Mouse (Mus musculus) small intestine, adult 2 months (tissue): ENCODE results near the gene Cfap300. TPM values are rescaled to one million over a fixed set of nuclear protein-coding genes. Genes with fewer than 3 reads are reported as not detected.

ENCODE experiments used
- H3K27ac ChIP-seq: fragments of 200-500 bp; 2 replicates; pipeline ENCODE4 v1.5.1; 2012; ENCODE audit warnings: low read depth, low read length, control low read depth, inconsistent platforms; ENCODE audit not compliant: insufficient read depth
- H3K27me3 ChIP-seq: fragments of 200-500 bp; 2 replicates; pipeline ENCODE4 v1.6.1; 2012; ENCODE audit warnings: mild to moderate bottlenecking, moderate library complexity, low read length, inconsistent platforms; ENCODE audit not compliant: control insufficient read depth, insufficient read depth
- H3K36me3 ChIP-seq: fragments of 200-500 bp; 2 replicates; pipeline ENCODE4 v1.6.1; 2012; ENCODE audit warnings: mild to moderate bottlenecking, low read length, control low read depth, inconsistent platforms; ENCODE audit not compliant: control insufficient read depth, insufficient read depth
- H3K4me1 ChIP-seq: fragments of 200-500 bp; 2 replicates; pipeline ENCODE4 v1.6.1; 2012; ENCODE audit warnings: low read length, inconsistent platforms, mixed read lengths; ENCODE audit not compliant: control insufficient read depth, insufficient read depth, insufficient read length
- H3K4me3 ChIP-seq: fragments of 200-500 bp; 2 replicates; pipeline ENCODE4 v1.5.1; 2012; ENCODE audit warnings: low read depth, mild to moderate bottlenecking, control low read depth, inconsistent platforms, low read length, moderate library complexity
- CTCF ChIP-seq: fragments of 200-500 bp; IDR thresholded peaks from 2 replicates; pipeline ENCODE4 v1.5.1; 2012; ENCODE audit warnings: low read depth, mild to moderate bottlenecking, control low read depth, inconsistent platforms, low read length, moderate library complexity, mixed read lengths; ENCODE audit not compliant: insufficient replicate concordance, insufficient read length; ENCODE audit errors: extremely low read depth
- POLR2A ChIP-seq: fragments of 200-500 bp; IDR thresholded peaks from 2 replicates; pipeline ENCODE4 v1.6.1; 2012; ENCODE audit warnings: low read depth, mild to moderate bottlenecking, control low read depth, inconsistent platforms, low read length, moderate library complexity
- WGBS: fragments of 180-500 bp; shearing (Covaris S2); methylation state at CpG from one replicate; pipeline ENCODE4 v1.1.7; 2018; 5-methylcytosine and 5-hydroxymethylcytosine counted together
- polyA plus RNA-seq: library from polyadenylated mRNA; depleted of rRNA; stranded (reverse); fragments of >200 nt; gene quantifications from 2 replicates; pipeline ENCODE4 v1.2.3, GENCODE M21; 2012

Gene Cfap300
- polyA plus RNA-seq, 1 experiment: 0.37 TPM

- peaks cover 3% of the 10 kb centered on the region; the same call in 1 of the 2 replicates for H3K4me1 ChIP-seq
- peaks cover 12% of the 10 kb centered on the region for H3K36me3 ChIP-seq
- WGBS: 1% methylated on average over 78 of the region's 82 CpGs
- peak overlapping the region; percentile 97 for H3K4me3 ChIP-seq
- TF ChIP-seq CTCF: no peak
- peak; percentile 41; the same call in 1 of the 2 replicates for TF ChIP-seq POLR2A
- peak overlapping the region; percentile 85 for H3K27ac ChIP-seq
- H3K27me3 ChIP-seq: no peaks in the 10 kb centered on the region; the same call in 1 of the 2 replicates
Measured at GRCm38 (mm10) chr9:8003301-8004271, 39.0 kb downstream of the Cfap300 start.

- 2% methylated on average over 12 of the region's 12 CpGs for WGBS
- peak overlapping the region; percentile 97 for H3K4me3 ChIP-seq
- peak overlapping the region; percentile 85 for H3K27ac ChIP-seq
- H3K27me3 ChIP-seq: no peaks in the 10 kb centered on the region; the same call in 1 of the 2 replicates
- peaks cover 3% of the 10 kb centered on the region; the same call in 1 of the 2 replicates for H3K4me1 ChIP-seq
- H3K36me3 ChIP-seq: peaks cover 15% of the 10 kb centered on the region
- TF ChIP-seq CTCF (no peak), POLR2A (no peak)
Measured at GRCm38 (mm10) chr9:8002806-8003205, 39.8 kb downstream of the Cfap300 start.

- Histone ChIP-seq H3K4me1 (peaks cover 3% of the 10 kb centered on the region; the same call in 1 of the 2 replicates), H3K27me3 (no peaks in the 10 kb centered on the region; the same call in 1 of the 2 replicates), H3K36me3 (peaks cover 15% of the 10 kb centered on the region), H3K27ac (no peak overlapping the region), H3K4me3 (no peak overlapping the region)
- TF ChIP-seq CTCF: no peak
- TF ChIP-seq POLR2A: no peak
- 64% methylated on average over 7 of the region's 7 CpGs for WGBS
Measured at GRCm38 (mm10) chr9:8001352-8001751, 41.3 kb downstream of the Cfap300 start.

- Histone ChIP-seq H3K4me3 (no peak overlapping the region), H3K4me1 (no peaks in the 10 kb centered on the region), H3K27ac (no peak overlapping the region), H3K27me3 (no peaks in the 10 kb centered on the region), H3K36me3 (peaks cover 9% of the 10 kb centered on the region)
- WGBS: 82% methylated on average over 5 of the region's 5 CpGs
- TF ChIP-seq CTCF (no peak), POLR2A (no peak)
Measured at GRCm38 (mm10) chr9:7994275-7994674, 48.3 kb downstream of the Cfap300 start.

DNA sequence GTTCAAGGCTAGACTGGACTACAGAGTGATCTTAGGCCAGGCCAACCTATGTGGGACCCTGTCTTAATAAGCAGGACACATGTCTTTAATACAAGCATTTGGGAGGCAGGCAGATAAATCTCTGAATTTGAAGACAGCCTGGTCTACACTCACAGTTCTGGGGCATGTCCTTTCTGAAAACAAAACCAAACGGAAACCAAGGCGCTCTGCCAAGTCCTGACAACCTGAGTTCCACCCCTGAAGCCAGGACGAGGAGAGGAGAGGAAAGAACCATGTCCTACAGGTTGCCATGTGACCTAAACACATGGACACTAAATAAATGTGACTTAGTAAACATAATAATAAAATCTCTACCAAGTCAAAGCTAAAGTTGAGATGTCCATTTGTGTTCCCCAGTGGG is 50.0 kb downstream of the Cfap300 start:
- no peaks in the 10 kb centered on the region for H3K27me3 ChIP-seq
- H3K36me3 ChIP-seq: peaks cover 5% of the 10 kb centered on the region
- WGBS: 33% methylated on average over 3 of the region's 3 CpGs
- H3K4me3 ChIP-seq: no peak overlapping the region
- TF ChIP-seq CTCF: no peak
- no peak for TF ChIP-seq POLR2A
- no peaks in the 10 kb centered on the region for H3K4me1 ChIP-seq
- no peak overlapping the region for H3K27ac ChIP-seq

- 75% methylated on average over 4 of the region's 4 CpGs for WGBS
- no peak overlapping the region for H3K27ac ChIP-seq
- no peaks in the 10 kb centered on the region for H3K27me3 ChIP-seq
- TF ChIP-seq POLR2A (no peak), CTCF (no peak)
- peaks cover 10% of the 10 kb centered on the region for H3K36me3 ChIP-seq
- no peak overlapping the region for H3K4me3 ChIP-seq
- H3K4me1 ChIP-seq: no peaks in the 10 kb centered on the region
Measured at GRCm38 (mm10) chr9:7990897-7991296, 51.7 kb downstream of the Cfap300 start.

DNA sequence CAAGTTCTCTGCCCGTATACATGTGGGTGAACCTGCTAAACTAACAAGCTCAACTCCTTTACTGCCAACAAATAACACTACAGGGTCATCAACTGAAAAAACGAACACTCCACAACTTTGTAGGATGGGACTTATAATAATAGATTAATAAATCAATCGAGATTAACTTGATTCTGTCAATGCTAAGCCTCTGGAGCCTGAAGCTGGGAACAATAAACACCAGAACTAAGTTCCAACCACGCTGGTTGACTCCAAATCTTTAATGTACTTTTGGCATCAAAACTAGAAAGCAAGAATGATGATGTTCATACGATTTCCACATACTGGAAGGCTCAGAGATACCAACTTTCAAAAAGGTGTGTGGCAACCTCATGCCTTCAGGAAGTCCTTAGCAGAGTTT is 55.5 kb downstream of the Cfap300 start:
- TF ChIP-seq POLR2A (no peak), CTCF (no peak)
- H3K4me3 ChIP-seq: no peak overlapping the region
- 59% methylated on average over 5 of the region's 5 CpGs for WGBS

More for the DNA sequence above, 55.5 kb downstream of the Cfap300 start:
- H3K27ac ChIP-seq: no peak overlapping the region
- no peaks in the 10 kb centered on the region for H3K4me1 ChIP-seq
- no peaks in the 10 kb centered on the region for H3K27me3 ChIP-seq
- peaks cover 15% of the 10 kb centered on the region for H3K36me3 ChIP-seq
